Mouse (Mus musculus) 3134 (cell line): ENCODE results near the gene Sla2.
"Not testable (repeated sequence)": the region's sequence is repeated elsewhere in the genome, so short reads cannot be mapped to it uniquely, and the experiment has no call there.

Experiments used
- DNase-seq: peaks from one replicate; pipeline ENCODE4 v3.0.0-alpha.2; 2011; ENCODE audit warnings: low spot score; ENCODE audit not compliant: insufficient read length; ENCODE audit errors: extremely low read depth

The Sla2 gene

DNA sequence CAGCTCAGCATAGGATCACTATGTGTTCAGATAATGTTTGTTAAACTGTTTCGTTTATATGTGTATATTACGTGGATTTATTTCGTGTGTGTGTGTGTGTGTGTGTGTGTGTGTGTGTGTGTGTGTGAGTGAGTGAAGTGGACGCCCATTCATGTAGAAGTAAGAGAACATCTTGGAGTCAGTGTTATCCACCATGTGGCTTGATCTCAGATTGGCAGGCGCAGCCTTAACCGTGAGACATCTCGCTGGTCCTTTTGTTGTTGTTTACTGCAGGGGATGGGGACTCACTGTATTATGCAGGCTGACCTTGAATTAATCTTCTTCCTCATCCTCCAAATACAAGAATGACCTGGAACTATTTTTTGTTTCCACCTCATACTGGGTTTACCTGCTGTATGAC lies 17.4 kb downstream of the Sla2 start:
- DNase-seq, result no peak

DNA sequence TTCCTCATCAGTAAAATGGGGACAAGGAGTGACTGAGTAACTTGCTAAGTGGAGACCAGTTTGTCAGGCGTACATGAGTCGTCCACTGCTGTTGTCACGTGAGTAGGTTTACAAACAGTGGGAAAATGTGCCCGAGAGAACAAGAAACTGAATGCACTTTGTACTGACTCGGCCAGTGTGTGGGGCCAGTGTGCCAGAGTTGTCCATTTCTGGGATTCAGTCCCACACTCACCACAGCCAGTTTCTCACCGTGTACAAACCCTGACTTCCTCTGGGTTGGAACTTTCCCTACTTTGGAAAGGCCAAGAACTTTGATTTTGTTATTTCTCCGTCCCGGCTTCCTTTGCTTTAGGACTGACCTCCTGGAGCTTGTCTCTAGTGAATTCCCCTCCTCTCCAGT lies 18.0 kb downstream of the Sla2 start:
- no peak for DNase-seq

DNA sequence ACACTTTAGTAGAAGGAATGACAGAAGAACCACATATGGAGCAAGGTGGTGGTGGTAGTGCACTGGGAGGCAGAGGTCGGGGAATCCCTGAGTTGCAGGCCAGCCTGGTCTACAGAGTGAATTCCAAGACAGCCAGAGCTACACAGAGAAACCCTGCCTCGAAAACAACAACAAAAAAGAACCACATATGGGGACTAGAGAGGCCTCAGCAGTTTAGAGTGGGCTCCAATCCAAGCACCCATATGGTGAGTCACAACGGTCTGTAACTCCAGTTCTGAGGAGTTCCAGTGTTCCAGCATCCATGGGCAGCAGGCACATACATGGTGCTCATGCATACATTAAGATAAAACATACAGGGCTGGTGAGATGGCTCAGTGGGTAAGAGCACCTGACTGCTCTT lies 22.5 kb downstream of the Sla2 start:
- peak; percentile 19 for DNase-seq

DNA sequence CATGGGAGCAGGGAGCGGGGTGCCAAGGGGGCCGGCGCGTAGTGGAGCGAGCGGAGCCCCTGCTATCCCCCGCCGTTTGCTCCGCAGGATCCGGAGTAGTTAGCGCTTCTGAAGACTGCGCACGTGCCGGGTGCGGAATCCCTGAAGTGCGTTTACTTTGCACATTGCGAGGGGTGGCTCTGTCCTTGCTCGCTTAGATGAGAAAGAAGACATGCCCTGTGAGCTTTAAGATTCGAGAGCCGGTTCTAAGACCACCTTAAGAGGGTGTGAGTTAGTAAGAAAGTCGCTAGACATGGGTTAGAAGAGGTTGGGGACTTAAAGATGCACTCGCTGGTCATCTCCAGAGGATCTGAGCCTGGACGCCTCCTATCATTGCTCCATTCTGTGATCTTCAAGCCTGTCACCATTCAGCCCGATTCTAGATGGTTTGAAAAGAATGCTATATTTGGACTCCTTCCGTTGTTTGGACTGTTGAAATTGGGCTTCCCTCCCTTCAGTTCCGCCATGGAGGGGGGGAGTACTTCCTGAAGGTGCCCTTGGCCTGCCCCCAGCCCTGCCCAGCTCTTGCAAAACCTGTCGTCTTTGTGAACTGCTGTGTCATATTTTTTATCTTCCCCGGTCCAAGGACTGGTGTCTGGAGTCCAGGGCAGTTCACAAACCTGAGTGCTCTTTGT lies 23.4 kb downstream of the Sla2 start:
- peak; percentile 62 for DNase-seq

DNA sequence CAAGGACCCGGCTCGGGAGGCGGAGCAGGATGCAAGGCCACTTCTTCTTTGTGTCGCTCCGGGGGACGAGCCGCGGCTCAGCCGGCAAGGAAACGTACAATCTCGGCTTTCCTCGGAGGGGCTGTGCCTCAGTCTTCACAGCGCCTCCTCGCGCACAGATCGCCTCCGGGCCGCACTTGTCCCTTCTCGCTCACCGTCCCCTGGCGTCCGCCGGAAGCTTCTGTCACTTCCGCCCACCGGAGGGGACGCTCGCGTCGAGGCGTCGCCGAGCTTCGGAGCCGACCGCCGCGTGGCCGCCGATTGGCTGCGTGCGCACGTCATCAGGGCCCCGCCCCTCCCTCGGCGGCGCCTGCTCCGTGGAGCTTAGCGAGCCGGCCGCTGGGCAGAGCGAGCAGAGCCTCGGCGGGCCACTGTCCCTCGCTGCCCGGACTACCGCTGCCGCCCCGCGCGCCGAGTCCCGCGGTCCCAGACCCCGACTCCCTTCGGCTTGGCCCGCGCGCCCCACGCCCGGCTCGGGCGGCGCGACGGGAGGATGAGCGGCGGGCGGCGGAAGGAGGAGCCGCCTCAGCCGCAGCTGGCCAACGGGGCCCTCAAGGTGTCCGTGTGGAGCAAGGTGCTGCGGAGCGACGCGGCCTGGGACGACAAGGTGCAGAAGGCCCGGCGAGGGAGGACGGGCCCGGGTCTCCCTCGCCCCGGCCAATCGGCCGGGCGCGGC lies 24.1 kb downstream of the Sla2 start, which contains the start of gene Rab5if:
Rab5if (plus strand) TSS at position 357 of the 715 bp plus-strand sequence.
- DNase-seq, result peak; percentile 98

DNA sequence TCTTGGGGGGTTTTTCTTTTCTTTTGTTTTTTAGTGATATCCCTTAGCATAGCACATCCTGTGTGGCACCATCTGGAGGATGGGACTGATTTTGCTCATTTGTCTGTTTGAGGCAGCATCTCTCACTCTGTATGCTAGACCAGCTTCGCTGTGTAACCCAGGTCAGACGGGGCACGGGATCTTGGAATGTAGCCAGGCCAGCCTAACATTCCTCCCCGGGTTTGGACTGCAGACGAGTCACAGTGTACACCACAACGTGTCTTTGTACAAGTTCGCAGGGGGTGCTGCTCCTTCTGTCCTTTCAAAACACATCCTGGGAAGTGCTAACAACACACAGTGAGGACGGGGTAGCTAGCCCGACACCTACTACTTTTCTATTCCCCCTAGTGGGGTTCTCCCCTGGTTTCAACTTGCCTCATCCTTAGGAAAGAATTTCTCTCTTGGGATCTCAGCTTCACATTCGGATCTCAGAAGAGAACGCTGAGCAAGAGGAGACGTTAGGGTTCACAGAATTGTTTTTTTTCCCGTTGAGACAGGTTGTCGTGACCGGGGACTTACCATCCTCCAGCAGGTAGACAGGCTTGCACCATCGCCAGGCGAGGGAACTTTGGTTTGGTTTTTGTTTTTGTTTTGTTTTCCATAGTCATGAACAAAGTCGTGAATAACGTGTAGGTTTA lies 24.8 kb downstream of the Sla2 start:
- peak; percentile 36 for DNase-seq

DNA sequence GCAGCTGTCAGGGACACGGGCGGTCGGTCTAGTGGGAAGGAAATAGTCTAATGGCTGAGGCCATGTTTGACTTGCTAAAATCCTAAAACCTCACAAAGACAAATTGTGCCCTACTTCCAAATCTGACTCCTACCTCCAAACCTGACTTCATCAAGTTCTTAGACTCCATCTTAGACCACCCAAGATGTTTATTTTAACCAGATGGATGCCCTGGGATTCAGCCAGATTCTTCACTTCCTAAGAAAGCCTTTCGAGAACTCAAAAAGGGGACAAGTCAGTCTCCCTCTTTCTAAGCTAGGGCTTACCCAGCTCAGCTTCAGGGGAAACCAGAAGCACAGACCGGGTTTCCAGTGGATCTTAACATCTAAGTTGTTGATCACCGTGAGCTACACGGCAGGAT lies 28.3 kb downstream of the Sla2 start:
- no peak for DNase-seq

DNA sequence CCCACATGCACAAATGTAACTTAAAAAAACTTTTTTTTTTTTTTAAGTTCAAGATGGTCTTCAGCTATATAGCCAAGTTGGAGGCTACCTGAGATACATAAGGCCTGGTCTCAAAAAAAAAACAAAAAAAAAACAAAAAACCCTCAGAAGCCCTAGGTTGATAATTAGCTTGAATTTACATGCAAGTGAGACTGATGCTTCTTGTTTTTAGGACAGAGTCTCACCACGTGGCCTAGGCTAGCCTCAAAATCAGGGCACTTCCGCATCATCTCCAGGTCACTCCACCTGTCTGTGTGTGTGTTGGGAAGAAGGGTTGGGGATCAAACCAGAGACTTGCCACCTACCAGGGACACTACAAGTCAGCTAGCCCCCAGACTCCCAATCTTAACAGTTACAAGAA lies 29.2 kb downstream of the Sla2 start, which contains the start of gene 4930518I15Rik:
4930518I15Rik (minus strand) TSS at position 112 of the 400 bp plus-strand sequence.
- DNase-seq, result no peak

DNA sequence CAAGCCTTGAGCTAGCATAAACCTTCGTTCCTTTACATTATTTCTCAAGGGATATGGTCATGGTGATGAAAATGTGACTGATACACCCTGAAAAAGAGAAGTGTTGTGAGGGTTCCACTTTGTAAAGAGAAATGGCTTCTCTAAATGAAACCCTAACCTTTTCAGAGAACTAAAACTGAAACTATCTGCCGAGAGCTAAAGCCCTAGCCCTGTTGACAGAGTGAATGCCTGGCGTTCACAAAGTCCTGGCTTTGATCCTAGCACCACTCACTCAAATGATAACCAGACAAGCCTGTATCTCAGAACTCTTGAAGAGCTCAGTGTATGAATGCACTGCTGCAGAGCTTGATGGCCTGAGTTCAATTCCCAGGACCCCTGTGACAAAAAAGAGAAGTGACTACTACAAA lies 29.6 kb downstream of the Sla2 start:
- DNase-seq, result no peak

DNA sequence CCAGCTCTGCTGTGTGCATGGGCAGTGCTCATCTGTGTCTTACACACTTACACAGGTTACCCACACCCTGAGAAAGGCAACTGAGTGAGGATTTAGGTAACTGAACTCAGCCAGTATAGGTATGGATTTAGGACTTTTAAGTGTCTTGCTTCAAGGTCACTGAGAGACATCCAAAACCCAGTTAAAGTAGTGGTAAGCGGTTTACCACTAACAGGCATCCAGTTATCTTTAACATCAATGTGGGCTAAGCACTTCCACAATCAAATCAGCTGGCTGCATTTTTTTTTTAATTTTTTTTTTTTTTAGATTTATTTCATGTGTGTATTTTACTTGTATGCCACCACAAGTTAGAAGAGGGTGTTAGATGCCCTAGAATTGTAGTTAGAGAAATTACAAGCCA lies 30.7 kb downstream of the Sla2 start:
- no peak for DNase-seq

DNA sequence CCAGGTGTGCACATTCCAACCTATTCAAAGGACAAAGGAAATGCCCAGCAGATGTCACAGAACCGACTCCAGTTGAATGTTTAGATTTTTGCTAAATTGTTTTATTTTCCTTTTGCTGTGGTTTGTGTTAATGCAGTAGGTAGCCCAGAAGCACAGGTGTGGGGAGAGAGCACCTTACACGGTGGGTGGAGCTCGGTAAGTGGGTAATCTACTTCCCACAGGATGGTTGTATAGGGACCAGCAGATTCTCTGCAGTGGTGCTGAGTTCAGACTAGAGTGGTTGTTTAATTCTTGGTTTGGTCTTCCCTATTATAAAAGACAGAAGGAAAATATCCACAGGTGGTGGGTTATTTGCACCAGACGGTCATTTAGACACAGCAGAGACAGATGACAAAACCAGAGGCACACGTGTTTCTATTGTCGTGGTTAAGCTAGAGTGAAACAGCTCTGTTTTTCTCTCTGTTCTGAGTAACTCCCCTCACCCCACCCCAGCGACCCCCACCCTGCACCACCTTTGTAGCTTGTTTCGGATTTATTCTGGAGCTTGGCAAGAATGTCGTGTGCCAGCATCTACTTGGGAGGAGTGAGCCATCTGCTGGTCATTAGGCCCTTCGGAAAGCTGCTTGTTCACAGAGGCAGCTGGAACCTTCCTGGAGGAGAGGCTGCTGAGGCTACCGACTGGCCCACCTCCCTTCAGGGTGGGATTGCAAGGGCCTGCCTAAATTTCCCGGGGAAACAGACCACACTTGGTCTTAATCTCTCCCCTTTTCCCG lies 32.8 kb downstream of the Sla2 start:
- not testable (repeated sequence) for DNase-seq

DNA sequence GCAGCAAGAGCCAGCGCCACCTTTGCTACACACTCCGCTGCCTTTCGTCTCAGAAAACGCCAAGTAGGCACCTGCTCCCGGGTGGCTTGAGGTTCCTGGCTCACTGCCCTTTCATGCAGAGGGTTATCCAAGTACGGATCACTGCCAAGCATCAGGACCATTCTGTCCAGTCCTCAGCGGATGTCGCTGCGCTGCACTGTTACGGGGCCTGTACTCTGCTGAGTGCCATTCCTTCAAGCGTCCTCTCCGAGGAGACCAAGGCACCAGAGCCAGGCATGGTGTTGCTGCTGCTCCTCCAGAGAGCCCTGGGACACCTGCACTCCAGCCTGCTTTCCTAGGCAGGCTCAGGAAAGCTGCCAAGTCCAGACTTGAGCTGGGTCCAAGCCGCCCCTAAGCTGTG lies 33.4 kb downstream of the Sla2 start:
- not testable (repeated sequence) for DNase-seq

DNA sequence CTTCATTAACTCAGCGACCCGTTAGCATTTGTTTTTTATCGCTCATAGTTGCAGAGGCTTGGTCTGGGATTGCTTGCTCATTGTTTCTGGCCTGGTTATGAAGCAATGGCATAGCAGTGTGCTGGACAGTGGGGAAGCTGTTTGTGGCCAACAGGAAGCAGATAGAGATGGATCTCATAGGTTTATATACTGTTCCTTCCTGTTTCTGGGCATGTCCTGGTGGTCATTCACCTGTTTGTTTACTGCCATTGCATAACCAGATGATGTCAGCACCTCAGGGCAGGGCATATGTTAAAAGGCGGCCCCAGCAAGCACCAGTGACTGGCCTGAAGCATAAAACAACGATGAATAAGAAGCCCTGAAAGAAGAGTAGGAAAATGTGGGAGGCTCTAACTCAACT lies 36.5 kb downstream of the Sla2 start:
- DNase-seq, result no peak

DNA sequence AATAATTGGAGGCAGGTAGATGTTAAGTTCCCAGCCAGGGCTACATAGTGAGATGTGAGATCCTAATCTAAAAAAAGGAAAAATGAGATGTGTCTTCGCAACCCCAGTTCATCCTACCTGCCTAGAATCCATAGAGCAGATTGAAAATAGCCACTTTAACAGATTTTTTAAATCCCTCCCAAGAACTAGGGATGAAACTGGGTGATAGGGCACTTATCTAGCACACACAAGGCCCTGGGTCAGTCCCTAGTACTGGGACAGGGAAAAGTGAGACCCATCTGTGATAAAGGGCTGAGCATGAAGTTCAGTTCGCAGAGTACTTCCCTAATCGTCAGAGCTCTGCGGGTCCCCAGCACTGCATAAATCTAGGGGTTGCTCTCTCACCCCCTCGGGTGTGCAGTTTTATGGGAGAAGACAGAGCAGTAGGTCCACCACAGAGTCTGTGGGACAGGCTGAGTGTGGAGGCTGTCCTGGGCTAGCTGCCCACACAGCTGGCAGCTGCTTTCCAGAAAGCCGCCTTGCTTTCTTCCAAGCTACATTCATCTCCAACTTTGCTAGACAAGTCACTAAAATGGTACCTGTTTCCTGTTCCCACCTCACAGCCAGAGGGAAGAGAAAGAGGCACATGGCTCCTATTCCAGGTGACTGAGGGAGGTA lies 38.3 kb downstream of the Sla2 start:
- no peak for DNase-seq

DNA sequence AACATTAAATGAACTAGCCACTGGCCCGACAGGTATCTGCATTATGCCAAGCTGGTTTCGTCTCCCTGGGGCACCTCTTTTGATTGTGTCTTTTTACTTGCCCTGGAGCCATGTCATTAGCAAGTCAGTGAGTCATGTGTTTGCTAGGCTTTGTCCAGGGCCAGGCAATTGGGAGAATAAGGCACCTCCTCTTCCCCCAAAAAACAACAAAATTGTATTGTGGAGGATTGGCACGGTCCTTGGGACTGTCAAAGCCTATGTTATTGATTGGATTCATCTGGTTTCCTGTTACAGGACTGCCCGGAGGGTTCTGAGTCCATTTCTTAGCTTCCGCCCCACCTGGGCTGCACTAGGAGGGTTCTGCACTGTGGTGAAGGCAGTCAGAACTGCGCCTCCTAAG lies 39.3 kb downstream of the Sla2 start:
- no peak for DNase-seq

DNA sequence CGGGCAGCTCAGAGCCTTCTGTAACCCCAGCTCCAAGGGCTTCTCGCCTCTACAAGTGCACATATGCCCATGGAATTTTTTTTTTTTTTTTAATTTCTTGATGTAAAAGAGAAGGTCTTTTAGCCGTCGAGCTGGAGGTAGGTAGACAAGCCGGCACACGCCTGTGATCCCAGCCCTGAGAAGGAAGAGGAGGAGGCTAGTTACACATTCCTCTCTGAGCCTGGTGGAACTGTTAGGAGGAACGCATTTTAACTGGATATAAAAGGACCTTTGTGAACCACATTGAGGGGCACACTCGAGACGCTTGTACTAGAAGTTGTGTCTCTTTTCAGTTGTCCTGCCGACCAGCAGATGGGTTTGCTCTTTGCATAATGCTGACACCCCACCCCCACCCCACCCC lies 42.3 kb downstream of the Sla2 start:
- DNase-seq, result no peak

DNA sequence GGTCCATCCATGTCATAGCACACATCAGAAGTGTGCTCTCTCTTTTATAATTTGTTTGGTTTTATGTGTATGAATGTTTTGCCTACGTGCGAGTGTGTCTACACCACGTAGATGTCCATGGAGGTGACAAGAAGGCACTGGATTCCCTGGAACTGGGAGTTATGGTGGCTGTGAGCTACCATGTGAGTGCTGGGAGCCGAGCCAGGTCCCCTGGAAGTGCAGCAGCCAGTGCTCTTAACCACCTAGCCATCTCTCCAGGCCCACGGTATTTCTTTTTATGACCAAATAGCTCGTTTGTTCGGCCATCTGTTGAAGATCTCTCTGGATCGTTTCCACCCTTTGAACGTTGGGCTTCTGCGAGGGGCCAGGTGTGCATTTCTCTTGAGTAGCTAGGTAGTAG lies 43.7 kb downstream of the Sla2 start:
- no peak for DNase-seq

DNA sequence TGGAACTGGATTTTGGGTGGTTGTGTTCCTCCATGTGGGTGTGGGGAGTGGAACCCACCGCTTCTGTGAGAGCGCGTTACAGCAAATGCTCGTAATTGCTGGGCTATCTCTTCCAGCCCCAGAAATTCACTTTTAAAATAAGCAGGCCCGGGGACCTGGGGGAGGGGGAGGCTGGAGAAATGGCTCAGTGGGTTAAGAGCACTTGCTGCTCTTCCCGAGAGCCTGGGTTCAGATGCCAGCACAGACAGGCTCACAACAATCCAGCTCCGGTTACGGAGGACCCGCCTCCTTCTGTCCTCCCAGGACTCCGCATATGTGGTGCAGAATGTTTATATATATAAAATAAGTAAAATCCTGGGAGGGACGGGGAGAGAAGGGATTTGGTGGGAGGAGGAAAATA lies 44.3 kb downstream of the Sla2 start:
- DNase-seq, result no peak

DNA sequence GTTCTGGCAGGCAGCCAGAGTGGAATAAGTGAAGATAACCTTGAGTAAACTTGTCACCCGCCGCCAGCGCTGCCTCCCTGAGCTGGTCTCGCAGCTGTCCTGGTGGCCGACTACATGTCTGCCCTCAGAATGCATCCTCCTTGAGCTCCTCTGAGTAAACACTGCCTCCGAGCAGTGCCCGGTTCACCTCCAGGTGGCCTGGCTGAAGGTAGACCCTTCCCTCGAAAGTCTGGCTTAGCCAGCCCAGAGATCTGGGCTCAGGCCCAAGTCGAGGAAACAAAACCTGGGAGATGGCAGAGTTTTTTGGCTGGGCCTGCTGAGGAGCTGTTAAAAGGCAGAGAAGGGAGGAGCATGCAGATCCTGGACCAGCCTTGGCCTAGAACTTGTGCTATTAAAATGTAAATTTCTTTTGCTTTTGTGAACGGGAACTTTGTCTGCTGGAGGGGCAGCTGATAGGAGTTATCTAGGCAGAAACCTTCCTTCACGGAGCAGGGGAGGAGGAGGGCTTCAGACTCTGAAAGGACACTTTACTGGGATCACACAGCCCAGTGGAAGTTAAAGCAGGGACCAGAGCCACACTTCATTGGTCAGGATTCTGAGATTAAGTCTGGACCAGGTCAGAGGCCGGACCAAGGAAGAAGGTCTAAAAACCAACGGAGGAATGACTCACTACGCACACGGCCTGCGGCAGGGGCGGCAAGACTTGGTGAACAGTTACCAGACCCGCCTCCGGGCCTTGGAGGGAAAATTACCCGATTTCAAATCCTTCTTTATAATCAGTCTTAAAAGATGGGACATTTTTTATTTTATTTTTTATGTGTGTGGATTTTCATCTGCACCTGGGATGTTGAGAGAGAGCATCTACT lies 44.9 kb downstream of the Sla2 start:
- DNase-seq, result peak; percentile 67
